Mouse (Mus musculus) right cerebral cortex, postnatal 4 days (tissue): ENCODE data around the gene Gm10118.

ENCODE experiments used
- DNase-seq: peaks from one replicate; pipeline ENCODE4 v3.0.0-alpha.2; 2022

Gene Gm10118

DNA sequence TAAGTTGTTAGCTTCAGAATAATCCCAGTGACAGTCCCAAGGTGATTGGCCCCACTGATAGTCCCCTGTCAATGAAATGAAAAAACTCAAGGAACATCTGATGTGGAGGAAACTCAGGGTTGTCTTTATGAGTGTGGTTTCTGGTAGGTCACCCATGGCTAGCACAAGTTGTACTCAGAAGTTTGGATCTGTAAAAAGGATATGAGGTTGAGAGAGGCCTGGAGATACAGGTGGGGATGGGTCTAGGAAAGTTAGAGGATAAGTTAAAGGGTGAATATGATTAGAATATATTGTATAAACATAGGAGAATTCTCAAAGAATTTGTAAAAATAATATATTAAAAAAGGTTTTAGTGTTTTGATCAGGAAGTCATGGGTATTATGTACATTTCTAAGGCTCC lies at the start of gene Gm10118:
Gm10118 (minus strand) TSS at position 101 of the 400 bp plus-strand sequence.
- DNase-seq = no peak

DNA sequence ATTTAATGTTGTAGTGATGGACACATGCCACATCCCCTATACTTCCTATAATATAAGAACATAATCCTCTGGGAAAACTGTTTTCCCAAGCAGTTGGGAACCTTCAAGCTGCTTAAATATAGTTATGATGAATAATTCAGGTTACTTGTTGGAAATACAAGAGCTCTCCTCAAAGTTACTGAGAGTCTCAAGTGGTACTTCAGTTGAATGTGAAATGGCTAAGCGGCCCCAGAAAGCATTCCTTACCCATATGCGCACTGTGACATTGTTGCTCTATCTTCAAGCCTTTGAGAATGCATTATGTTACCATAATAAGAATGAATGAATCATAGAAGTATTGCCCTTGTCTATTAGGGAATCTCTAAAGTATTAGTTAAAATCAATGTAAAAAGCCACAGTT lies 45.1 kb upstream of the Gm10118 start:
- no peak for DNase-seq

DNA sequence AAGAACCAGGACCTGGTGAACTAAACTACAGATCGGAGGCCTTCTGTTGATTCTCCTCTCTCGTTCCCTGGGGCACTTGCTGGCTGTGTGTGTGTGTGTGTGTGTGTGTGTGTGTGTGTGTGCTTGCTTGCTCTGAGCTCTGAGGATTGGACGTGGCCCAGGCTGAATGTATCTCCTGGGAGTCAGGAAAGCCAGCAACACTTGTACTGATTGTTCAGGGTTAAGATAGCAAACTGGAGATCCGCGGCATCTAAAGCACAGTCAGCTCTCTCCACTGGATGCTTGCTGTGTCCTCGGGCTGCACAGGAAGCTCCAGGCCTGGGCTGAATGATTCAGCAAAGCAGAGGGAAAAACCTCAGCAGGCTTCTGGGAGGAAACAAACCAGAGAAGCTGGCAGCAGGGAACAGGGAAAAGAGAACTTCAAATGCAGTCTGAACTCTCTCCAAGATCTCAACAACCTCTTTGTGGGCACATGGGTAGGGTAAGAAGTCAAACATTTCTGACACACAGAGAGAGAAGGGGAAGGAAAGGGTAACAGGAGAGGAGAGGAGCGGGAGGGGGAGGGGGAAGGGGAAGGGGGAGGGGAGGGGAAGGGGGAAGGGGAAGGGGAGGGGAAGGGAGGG lies 27.2 kb upstream of the Gm10118 start:
- DNase-seq = no peak

DNA sequence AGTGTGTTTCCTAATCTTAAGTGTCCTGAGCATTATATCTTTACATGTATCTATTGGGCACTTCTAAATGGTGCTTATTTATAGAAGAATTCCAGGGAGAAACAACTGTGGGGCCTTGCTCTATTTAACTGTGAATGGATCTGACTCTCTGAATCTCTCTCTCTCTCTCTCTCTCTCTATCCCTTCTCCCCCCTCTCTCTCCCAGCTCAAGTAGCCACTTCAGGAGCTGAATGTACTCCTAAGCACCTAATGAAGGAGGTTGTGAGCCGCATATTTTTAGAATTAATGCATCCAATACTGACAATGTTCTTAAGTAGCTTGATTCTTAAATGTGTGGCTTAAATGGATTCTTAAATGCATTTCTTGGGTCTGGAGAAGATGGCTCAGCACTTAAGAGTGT lies 24.2 kb upstream of the Gm10118 start:
- no peak for DNase-seq

DNA sequence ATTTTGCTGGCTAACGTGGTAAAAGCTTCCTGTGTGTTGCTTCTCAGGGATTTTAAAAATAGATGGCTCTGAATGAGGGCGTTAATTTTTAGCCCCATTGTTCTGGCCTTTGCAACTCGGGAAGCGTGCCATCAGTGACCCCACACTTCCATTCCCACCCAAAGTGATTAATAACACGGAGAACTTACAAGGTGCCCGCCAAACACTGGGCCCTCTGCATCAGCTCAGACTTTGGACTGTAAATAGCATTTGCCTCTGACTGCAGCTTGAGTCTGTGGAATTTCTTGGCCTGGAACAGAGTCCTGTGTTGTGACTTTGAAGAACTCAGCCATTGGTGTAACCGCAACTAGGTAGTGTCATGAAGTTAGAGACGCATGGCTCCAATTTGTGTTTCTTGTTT lies 23.6 kb upstream of the Gm10118 start:
- DNase-seq = no peak

DNA sequence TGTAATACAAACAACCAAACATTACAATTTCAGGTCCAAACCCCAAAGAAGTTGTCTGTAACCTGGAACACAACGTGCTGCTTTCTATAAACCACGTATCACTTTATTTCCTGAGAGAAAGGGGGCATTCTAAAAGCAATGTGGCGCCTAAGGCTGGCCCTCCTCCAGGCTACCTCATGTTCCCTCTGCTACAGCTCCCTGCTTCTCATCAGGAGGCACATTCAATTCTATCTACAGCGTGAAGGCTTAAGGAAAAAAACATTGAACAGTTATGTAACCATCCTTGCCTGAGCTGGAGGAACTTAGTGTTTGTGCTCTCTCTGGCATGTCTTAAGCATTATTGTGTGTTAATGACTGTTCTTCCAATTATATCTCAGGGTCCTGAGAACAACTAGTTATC lies 20.0 kb upstream of the Gm10118 start:
- no peak for DNase-seq

DNA sequence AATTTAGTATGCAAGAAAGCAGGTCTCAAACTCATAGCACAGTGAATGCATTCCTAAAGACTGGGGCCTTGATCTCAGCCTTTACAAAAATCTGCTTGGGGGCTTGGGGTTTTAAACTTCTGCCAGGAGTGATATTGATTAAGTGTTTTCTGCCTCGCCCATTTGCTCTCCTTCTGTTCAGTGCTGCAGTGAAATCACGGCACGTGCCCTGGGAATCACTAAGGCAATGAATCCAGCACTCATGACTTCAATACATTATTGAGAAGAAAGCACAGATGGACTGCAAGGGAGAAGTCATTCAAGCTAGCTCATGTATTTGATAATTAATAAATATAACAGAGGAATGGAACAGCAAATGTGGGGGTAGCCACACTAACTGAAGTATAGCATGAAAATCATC lies 18.3 kb upstream of the Gm10118 start:
- no peak for DNase-seq

DNA sequence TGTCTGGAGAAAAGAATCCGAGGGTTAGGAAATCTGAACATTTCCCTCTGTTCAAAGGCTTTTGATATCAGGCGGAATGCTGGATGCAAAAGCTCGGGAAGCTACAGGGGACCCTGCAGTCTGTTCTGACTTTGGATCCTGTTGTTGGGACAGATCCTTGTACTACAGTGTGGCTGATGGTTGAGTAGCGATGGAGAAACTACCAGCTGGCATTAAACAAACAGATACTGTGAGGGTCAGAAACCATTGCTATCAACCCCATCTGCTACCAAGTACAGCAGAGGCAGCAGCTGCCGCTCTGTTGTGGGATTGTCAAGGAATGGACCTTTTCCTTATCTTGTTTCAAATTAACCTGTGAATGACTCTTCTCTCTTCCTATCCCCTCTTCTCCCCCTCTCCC lies 6.7 kb upstream of the Gm10118 start:
- no peak for DNase-seq

DNA sequence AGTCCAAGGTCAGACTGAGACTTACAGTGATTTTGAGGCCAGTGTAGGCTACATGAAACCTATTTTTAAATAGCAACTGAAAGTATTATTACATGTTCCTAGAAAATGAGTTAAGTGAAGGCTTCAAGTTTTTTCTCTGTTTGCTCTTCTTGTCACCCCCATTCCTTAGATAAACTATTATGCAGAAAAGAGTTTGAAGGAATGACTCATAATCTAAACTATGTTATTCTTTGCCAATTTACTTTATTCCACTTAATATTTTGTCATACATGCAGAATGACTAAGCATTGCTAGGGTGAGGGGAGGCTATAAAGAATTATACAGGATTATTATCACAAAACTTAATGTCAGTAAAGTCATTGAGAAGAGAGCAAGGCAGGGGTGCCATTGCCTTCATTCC lies 18.4 kb downstream of the Gm10118 start:
- no peak for DNase-seq

DNA sequence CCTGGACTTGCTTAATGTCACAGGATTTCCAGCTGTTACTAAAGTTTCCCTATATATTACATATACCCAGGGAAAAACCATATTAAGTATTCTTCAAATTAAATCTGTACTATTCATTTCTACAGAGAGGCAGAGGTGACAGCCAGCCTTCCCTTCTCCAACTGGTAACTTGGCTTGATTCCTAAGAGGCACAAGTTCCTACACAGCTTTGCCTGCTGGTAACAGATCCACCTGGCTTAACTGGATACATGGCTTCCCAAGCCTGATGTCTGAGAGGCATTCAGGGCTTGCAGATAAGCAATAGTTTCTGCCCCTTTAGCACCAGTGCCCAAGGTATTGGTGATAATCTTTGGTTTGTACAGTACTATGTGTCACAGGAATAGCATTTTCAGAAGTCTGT lies 27.3 kb downstream of the Gm10118 start:
- no peak for DNase-seq

DNA sequence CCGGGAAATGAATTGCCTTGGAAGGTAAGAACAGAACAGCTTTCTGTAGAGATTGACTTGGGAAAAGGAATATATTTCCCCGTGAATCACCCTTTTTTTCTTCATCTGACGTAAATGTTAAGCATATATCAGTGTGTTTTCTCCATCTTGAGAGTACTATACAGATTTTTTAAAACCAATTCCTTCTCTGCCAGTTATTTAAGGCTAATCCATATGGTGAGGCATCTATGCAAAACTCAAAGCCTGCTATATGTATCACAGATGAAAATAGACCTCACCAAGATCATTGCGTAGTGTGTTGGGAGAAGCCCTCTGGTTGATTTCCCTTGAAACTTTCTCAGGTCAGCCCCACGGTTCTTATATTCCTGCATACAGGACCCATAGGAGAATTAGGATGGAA lies 32.6 kb downstream of the Gm10118 start:
- DNase-seq = no peak

DNA sequence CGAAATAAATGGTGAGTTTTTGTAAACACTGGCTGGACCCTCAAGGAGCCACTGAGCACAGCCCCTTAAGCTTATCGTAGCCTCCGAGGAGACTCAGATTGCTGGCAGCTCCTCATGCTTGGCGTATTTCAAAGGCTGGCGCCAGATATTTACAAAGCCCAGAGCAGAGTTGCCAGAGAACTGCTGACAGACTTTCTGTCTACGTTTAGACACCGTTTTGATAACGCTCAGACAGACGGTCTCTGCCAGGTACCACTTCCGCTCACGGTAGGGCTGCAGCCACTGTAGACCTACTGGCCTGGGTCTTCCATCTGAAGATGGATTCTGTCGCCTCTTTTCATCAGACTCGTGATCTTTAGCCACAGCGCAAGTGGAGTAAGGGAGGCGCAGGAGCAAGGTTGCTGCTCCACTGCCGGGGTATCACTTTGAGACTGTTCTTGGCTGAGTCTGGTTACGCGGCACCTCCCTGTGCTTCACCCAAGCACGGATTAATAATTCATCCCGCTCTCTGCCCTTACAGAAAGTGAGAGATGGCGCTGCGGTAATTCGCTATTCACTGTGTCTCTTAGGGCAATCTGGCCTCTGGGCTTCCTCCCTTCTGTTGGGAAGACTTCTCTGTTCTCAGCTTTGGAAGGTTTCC lies 40.7 kb downstream of the Gm10118 start:
- peak; percentile 6 for DNase-seq

DNA sequence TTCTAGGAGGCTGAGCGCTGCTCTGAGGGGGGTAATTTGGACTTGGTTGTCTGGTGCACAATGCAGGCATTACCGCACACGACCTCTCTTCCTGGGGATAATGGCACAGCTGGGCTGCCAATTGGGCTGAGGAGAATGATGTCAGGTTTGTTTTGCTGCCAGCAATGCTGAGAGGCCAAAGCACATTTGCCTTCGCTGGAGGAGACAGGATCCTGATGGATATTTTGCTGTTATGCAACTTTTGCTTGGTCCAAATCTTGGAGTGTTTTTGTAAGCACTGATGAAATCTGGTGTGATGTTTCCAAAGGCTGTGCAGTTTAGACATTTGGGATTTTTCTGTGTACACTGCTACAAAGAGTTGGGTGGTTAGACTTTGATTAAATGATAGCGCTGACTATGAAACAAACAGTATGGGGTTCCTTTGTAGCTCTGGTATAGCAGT lies 46.8 kb downstream of the Gm10118 start:
- no peak for DNase-seq
